Mouse (Mus musculus) MEL-GATA-1-ER (cell line): ENCODE data around the gene Robo4.

Source experiments
- DNase-seq: peaks from one replicate; pipeline ENCODE4 v3.0.0-alpha.2; 2012; ENCODE audit warnings: low read depth; ENCODE audit errors: extremely low read depth

The Robo4 gene

GRCm38 (mm10) chr9:37453328-37453727 is 51.6 kb downstream of the Robo4 start:
- DNase-seq: no peak

GRCm38 (mm10) chr9:37454011-37454492 is 52.4 kb downstream of the Robo4 start:
- DNase-seq: no peak

- no peak for DNase-seq
These were observed 53.3 kb downstream of the Robo4 start for GRCm38 (mm10) chr9:37454991-37455390.

GRCm38 (mm10) chr9:37455868-37456267 is 54.2 kb downstream of the Robo4 start:
- no peak for DNase-seq

GRCm38 (mm10) chr9:37456481-37456910 is 54.8 kb downstream of the Robo4 start:
- no peak for DNase-seq

- no peak for DNase-seq
These were observed 55.5 kb downstream of the Robo4 start for GRCm38 (mm10) chr9:37457151-37457550.

- DNase-seq: no peak
These were observed 58.0 kb downstream of the Robo4 start for GRCm38 (mm10) chr9:37459665-37460042.

GRCm38 (mm10) chr9:37460043-37460960 is 58.6 kb downstream of the Robo4 start:
- DNase-seq: no peak

GRCm38 (mm10) chr9:37460961-37461340 is 59.3 kb downstream of the Robo4 start:
- no peak for DNase-seq

- no peak for DNase-seq
These were observed 59.9 kb downstream of the Robo4 start for GRCm38 (mm10) chr9:37461571-37461970.

GRCm38 (mm10) chr9:37462764-37463163 is 61.1 kb downstream of the Robo4 start:
- peak; percentile 29 for DNase-seq
